Mouse (Mus musculus) urinary bladder, postnatal 14 days (tissue): Measurements from ENCODE around the gene En2.

Source experiments
- DNase-seq: peaks from one replicate; pipeline ENCODE4 v3.0.0; 2021; ENCODE audit warnings: low spot score

The En2 gene

GRCm38 (mm10) chr5:28159891-28160470, 5.5 kb upstream of the En2 start:
- DNase-seq = no peak

GRCm38 (mm10) chr5:28161383-28161937, 4.0 kb upstream of the En2 start:
- no peak for DNase-seq

GRCm38 (mm10) chr5:28161938-28162402, 3.5 kb upstream of the En2 start:
- no peak for DNase-seq

- no peak for DNase-seq
Measured at GRCm38 (mm10) chr5:28163926-28164325, 1.6 kb upstream of the En2 start.

GRCm38 (mm10) chr5:28166256-28167231, 1.1 kb downstream of the En2 start:
- DNase-seq = peak; percentile 24

GRCm38 (mm10) chr5:28167611-28168252, 2.2 kb downstream of the En2 start:
- no peak for DNase-seq

- DNase-seq = no peak
Measured at GRCm38 (mm10) chr5:28168253-28169165, 3.0 kb downstream of the En2 start.

- no peak for DNase-seq
Measured at GRCm38 (mm10) chr5:28169166-28169801, 3.8 kb downstream of the En2 start.

GRCm38 (mm10) chr5:28170081-28170480, 4.6 kb downstream of the En2 start:
- no peak for DNase-seq

GRCm38 (mm10) chr5:28170892-28171291, 5.4 kb downstream of the En2 start:
- DNase-seq = no peak

GRCm38 (mm10) chr5:28171667-28172066, 6.2 kb downstream of the En2 start:
- no peak for DNase-seq

- no peak for DNase-seq
Measured at GRCm38 (mm10) chr5:28172261-28172920, 6.9 kb downstream of the En2 start.

- no peak for DNase-seq
Measured at GRCm38 (mm10) chr5:28172921-28173670, 7.6 kb downstream of the En2 start.

GRCm38 (mm10) chr5:28173674-28174073, 8.2 kb downstream of the En2 start:
- DNase-seq = no peak

- no peak for DNase-seq
Measured at GRCm38 (mm10) chr5:28174086-28174485, 8.6 kb downstream of the En2 start.

GRCm38 (mm10) chr5:28174876-28175569, 9.5 kb downstream of the En2 start:
- no peak for DNase-seq

GRCm38 (mm10) chr5:28175570-28175919, 10.1 kb downstream of the En2 start:
- no peak for DNase-seq

- DNase-seq = no peak
Measured at GRCm38 (mm10) chr5:28176023-28176422, 10.5 kb downstream of the En2 start.

GRCm38 (mm10) chr5:28176585-28176984, 11.1 kb downstream of the En2 start:
- no peak for DNase-seq
